Mouse (Mus musculus): ENCODE measurements around the gene Wnt7b.

DNA sequence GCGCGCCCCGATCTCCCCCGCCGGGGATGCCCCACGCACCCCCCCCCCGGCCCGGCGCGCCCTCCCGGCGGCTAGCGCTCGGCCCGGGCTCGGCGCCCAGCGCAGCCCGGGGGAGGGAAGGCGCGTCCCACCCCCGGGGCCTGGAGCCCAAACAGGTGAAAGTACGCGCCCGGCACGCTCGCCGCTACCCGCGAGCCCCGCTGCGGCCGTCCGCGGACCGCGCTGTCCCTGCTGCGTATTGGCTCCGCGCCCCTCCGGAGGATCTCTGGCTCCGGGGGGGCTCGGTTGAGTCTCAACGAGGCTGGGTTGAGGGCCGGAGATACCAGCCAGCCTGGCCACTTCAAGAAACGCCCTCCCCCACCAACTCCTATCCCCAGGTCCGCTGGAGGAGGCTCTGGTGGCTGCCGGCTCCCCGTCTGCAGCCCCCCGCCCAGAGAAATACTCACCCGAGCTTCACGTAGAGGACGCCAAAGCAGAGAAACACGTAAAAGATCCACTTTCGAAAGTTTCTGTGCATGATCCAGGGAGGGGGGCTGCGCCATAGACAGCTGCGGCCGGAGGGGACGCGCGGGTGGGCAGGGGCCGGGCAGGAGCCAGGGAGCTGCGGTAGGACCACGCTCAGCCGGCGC lies 1.2 kb downstream of the Wnt7b start:
- TF ChIP-seq POLR2A (IDR thresholded peaks at IDR 0.05; ENCODE audit: low read depth, low read length), result no peak
- no peak for TF ChIP-seq CTCF (IDR thresholded peaks at IDR 0.05; ENCODE audit: borderline replicate concordance, insufficient read depth, low read length)

Measured in embryonic fibroblast, embryonic 13.5 days (primary cell).